ENCODE assay signal across 9 mouse cellular contexts in genomic region chr9:20943911-20944310, GRCm38 (mm10). TPM values are rescaled to one million over a fixed set of nuclear protein-coding genes. Genes with fewer than 3 reads are reported as not detected.
DNase-seq lines count a peak whose midpoint lies in the region; ATAC-seq and TF ChIP-seq lines count a peak whose summit lies in the region.
"Had no signal": no experiment of that assay in that cellular context is flagged by ENCODE, and none has a peak within 500 bp of the region (broad histone marks: within the 10 kb centered on the region; RNA-seq: fewer than 3 reads in every experiment).

No protein-coding gene starts in this region.

- TF ChIP-seq CTCF in liver, postnatal 0 days (IDR thresholded peaks at IDR 0.05; ENCODE audit: low read depth) = no peak
- no peak for TF ChIP-seq CTCF in brain, embryonic 14.5 days (IDR thresholded peaks at IDR 0.05; ENCODE audit: borderline replicate concordance, extremely low read depth, insufficient read depth, insufficient read length)

- H3K27ac ChIP-seq in liver, embryonic 15.5 days (replicated peaks) = no peak overlapping the region
- no peak overlapping the region for H3K27ac ChIP-seq in liver, postnatal 0 days (ENCODE audit: low read depth)
- H3K27ac ChIP-seq in forebrain, embryonic 14.5 days (ENCODE audit: low read depth, low read length) = no peak overlapping the region
- no peak overlapping the region for H3K27ac ChIP-seq in neural tube, embryonic 12.5 days
- H3K27ac ChIP-seq: liver, embryonic 14.5 days had no signal

- H3K36me3 ChIP-seq in liver, embryonic 15.5 days (replicated peaks) = peaks cover 84% of the 10 kb centered on the region
- H3K36me3 ChIP-seq in liver, postnatal 0 days (replicated peaks; ENCODE audit: insufficient read depth, low read length) = peaks cover 34% of the 10 kb centered on the region
- peaks cover 35% of the 10 kb centered on the region for H3K36me3 ChIP-seq in forebrain, embryonic 14.5 days (ENCODE audit: control insufficient read depth, insufficient read depth, low read length)
- peaks cover 34% of the 10 kb centered on the region for H3K36me3 ChIP-seq in neural tube, embryonic 12.5 days

- H3K27me3 ChIP-seq in liver, embryonic 15.5 days = no peaks in the 10 kb centered on the region
- no peaks in the 10 kb centered on the region for H3K27me3 ChIP-seq in liver, postnatal 0 days (ENCODE audit: insufficient read depth, low read length)
- H3K27me3 ChIP-seq in forebrain, embryonic 14.5 days (replicated peaks; ENCODE audit: control insufficient read depth, insufficient read depth, low read length) = no peaks in the 10 kb centered on the region
- no peaks in the 10 kb centered on the region for H3K27me3 ChIP-seq in neural tube, embryonic 12.5 days (replicated peaks)

- no peak for ATAC-seq in liver, embryonic 15.5 days (ENCODE audit: insufficient read depth)
- ATAC-seq in liver, postnatal 0 days = no peak
- ATAC-seq in forebrain, embryonic 14.5 days = peak; percentile 32; the same call in 1 of the 2 replicates
- ATAC-seq in neural tube, embryonic 12.5 days (ENCODE audit: low FRiP score, low read depth) = peak; percentile 41; the same call in 1 of the 2 replicates

- no peak for DNase-seq in liver, postnatal 0 days
- DNase-seq in brain, embryonic 14.5 days (ENCODE audit: low read depth) = peak; percentile 35
- DNase-seq in forebrain, embryonic 14.5 days (ENCODE audit: low spot score) = peak; percentile 27
- DNase-seq in layer of hippocampus, adult 9-11 months = no peak
- no peak for DNase-seq in cerebellum, adult 11-12 months
- DNase-seq in frontal cortex, postnatal 10 days (ENCODE audit: low spot score in 2 of 2) = no peak

- no peaks in the 10 kb centered on the region for H3K9me3 ChIP-seq in liver, embryonic 15.5 days (replicated peaks)
- H3K9me3 ChIP-seq in liver, postnatal 0 days (ENCODE audit: low read length) = no peaks in the 10 kb centered on the region
- no peaks in the 10 kb centered on the region for H3K9me3 ChIP-seq in forebrain, embryonic 14.5 days (replicated peaks; ENCODE audit: control insufficient read depth, low read length)
- H3K9me3 ChIP-seq in neural tube, embryonic 12.5 days = no peaks in the 10 kb centered on the region

- no peak overlapping the region for H3K4me2 ChIP-seq in liver, embryonic 15.5 days
- no peak overlapping the region for H3K4me2 ChIP-seq in liver, postnatal 0 days (ENCODE audit: low read depth, low read length)
- no peak overlapping the region for H3K4me2 ChIP-seq in forebrain, embryonic 14.5 days (ENCODE audit: low read length)
- H3K4me2 ChIP-seq in neural tube, embryonic 12.5 days (replicated peaks) = no peak overlapping the region

- H3K4me3 ChIP-seq in liver, embryonic 15.5 days (replicated peaks) = no peak overlapping the region
- H3K4me3 ChIP-seq in liver, postnatal 0 days (ENCODE audit: low read depth, low read length) = no peak overlapping the region
- H3K4me3 ChIP-seq in forebrain, embryonic 14.5 days (ENCODE audit: low read depth, low read length) = no peak overlapping the region
- H3K4me3 ChIP-seq in neural tube, embryonic 12.5 days = no peak overlapping the region

- 61% methylated on average over 2 of the region's 2 CpGs for WGBS in liver, embryonic 15.5 days (ENCODE audit: insufficient replicate concordance)
- WGBS in liver, postnatal 0 days (ENCODE audit: insufficient replicate concordance) = 67% methylated on average over 2 of the region's 2 CpGs
- WGBS in forebrain, embryonic 14.5 days = 3% methylated on average over 2 of the region's 2 CpGs
- 8% methylated on average over 2 of the region's 2 CpGs for WGBS in neural tube, embryonic 12.5 days

- 0 out of 2 replicates have a peak overlapping the region, but pooled peaks have one; percentile 6 for H3K9ac ChIP-seq in liver, embryonic 15.5 days
- H3K9ac ChIP-seq in liver, postnatal 0 days (replicated peaks) = no peak overlapping the region
- H3K9ac ChIP-seq in forebrain, embryonic 14.5 days (ENCODE audit: low read length) = no peak overlapping the region
- H3K9ac ChIP-seq in neural tube, embryonic 12.5 days = 0 out of 2 replicates have a peak overlapping the region, but pooled peaks have one; percentile 6
- H3K9ac ChIP-seq: liver, embryonic 14.5 days had no signal

- peaks cover 44% of the 10 kb centered on the region for H3K4me1 ChIP-seq in liver, embryonic 15.5 days (replicated peaks)
- H3K4me1 ChIP-seq in liver, postnatal 0 days (ENCODE audit: insufficient read depth) = peaks cover 8% of the 10 kb centered on the region
- no peaks in the 10 kb centered on the region for H3K4me1 ChIP-seq in forebrain, embryonic 14.5 days (ENCODE audit: control insufficient read depth, insufficient read depth, low read length)
- peaks cover 13% of the 10 kb centered on the region; the same call in 1 of the 2 replicates for H3K4me1 ChIP-seq in neural tube, embryonic 12.5 days

- no peak for TF ChIP-seq EP300 in liver, postnatal 0 days (IDR thresholded peaks at IDR 0.05; ENCODE audit: low read depth)

- TF ChIP-seq POLR2A in brain, embryonic 14.5 days (IDR thresholded peaks at IDR 0.05; ENCODE audit: borderline replicate concordance, extremely low read depth, insufficient read depth, insufficient read length, poor library complexity, severe bottlenecking) = no peak

RNA-seq across cellular contexts. Expression of gene Dnmt1, which starts 15.8 kb away (rescaled TPM):
- 54.5 and 59.1 TPM in 2 replicates for polyA plus RNA-seq in liver, embryonic 15.5 days (2015; fragmentation: Nextera tagmentation; extraction: Ambion mirVana)
- 20.3 and 24.5 TPM in 2 replicates for polyA plus RNA-seq in liver, postnatal 0 days (2015; fragmentation: Nextera tagmentation; extraction: Ambion mirVana)
- 90.1 and 103 TPM in 2 replicates for polyA plus RNA-seq in brain, embryonic 14.5 days (2012; rRNA removed)
- 51.1 and 52.1 TPM in 2 replicates for polyA plus RNA-seq in forebrain, embryonic 14.5 days (2014; fragmentation: Nextera tagmentation; extraction: Ambion mirVana)
- polyA plus RNA-seq in neural tube, embryonic 12.5 days (2016; fragmentation: Nextera tagmentation; extraction: Ambion mirVana) = 89.4 and 92.4 TPM in 2 replicates

RNA-seq across cellular contexts. Expression of gene S1pr2, which starts 32.7 kb away (rescaled TPM):
- 4.2 and 4.8 TPM in 2 replicates for polyA plus RNA-seq in liver, embryonic 15.5 days (2015; fragmentation: Nextera tagmentation; extraction: Ambion mirVana)
- 2.4 and 3.1 TPM in 2 replicates for polyA plus RNA-seq in liver, postnatal 0 days (2015; fragmentation: Nextera tagmentation; extraction: Ambion mirVana)
- polyA plus RNA-seq in brain, embryonic 14.5 days (2012; rRNA removed) = 4.7 and 6.0 TPM in 2 replicates
- polyA plus RNA-seq in forebrain, embryonic 14.5 days (2014; fragmentation: Nextera tagmentation; extraction: Ambion mirVana) = 5.9 and 7.8 TPM in 2 replicates
- polyA plus RNA-seq in neural tube, embryonic 12.5 days (2016; fragmentation: Nextera tagmentation; extraction: Ambion mirVana) = 17.7 and 19.5 TPM in 2 replicates

RNA-seq across cellular contexts. Expression of gene Eif3g, which starts 45.5 kb away (rescaled TPM):
- polyA plus RNA-seq in liver, embryonic 15.5 days (2015; fragmentation: Nextera tagmentation; extraction: Ambion mirVana) = 178 and 180 TPM in 2 replicates
- polyA plus RNA-seq in liver, postnatal 0 days (2015; fragmentation: Nextera tagmentation; extraction: Ambion mirVana) = 128 and 129 TPM in 2 replicates
- 144 and 152 TPM in 2 replicates for polyA plus RNA-seq in brain, embryonic 14.5 days (2012; rRNA removed)
- 264 and 269 TPM in 2 replicates for polyA plus RNA-seq in forebrain, embryonic 14.5 days (2014; fragmentation: Nextera tagmentation; extraction: Ambion mirVana)
- polyA plus RNA-seq in neural tube, embryonic 12.5 days (2016; fragmentation: Nextera tagmentation; extraction: Ambion mirVana) = 301 and 309 TPM in 2 replicates

RNA-seq across cellular contexts. Expression of gene Ppan, which starts 55.9 kb away (rescaled TPM):
- polyA plus RNA-seq in liver, embryonic 15.5 days (2015; fragmentation: Nextera tagmentation; extraction: Ambion mirVana) = 55.0 and 61.3 TPM in 2 replicates
- polyA plus RNA-seq in liver, postnatal 0 days (2015; fragmentation: Nextera tagmentation; extraction: Ambion mirVana) = 32.4 and 32.5 TPM in 2 replicates
- 73.8 and 96.8 TPM in 2 replicates for polyA plus RNA-seq in brain, embryonic 14.5 days (2012; rRNA removed)
- 44.1 and 49.6 TPM in 2 replicates for polyA plus RNA-seq in forebrain, embryonic 14.5 days (2014; fragmentation: Nextera tagmentation; extraction: Ambion mirVana)
- 54.1 and 58.6 TPM in 2 replicates for polyA plus RNA-seq in neural tube, embryonic 12.5 days (2016; fragmentation: Nextera tagmentation; extraction: Ambion mirVana)

RNA-seq across cellular contexts. Expression of gene Mrpl4, which starts 58.6 kb away (rescaled TPM):
- polyA plus RNA-seq in liver, embryonic 15.5 days (2015; fragmentation: Nextera tagmentation; extraction: Ambion mirVana) = 62.1 and 66.9 TPM in 2 replicates
- polyA plus RNA-seq in liver, postnatal 0 days (2015; fragmentation: Nextera tagmentation; extraction: Ambion mirVana) = 54.6 and 55.0 TPM in 2 replicates
- 81.1 and 85.4 TPM in 2 replicates for polyA plus RNA-seq in brain, embryonic 14.5 days (2012; rRNA removed)
- polyA plus RNA-seq in forebrain, embryonic 14.5 days (2014; fragmentation: Nextera tagmentation; extraction: Ambion mirVana) = 118 and 129 TPM in 2 replicates
- polyA plus RNA-seq in neural tube, embryonic 12.5 days (2016; fragmentation: Nextera tagmentation; extraction: Ambion mirVana) = 116 and 121 TPM in 2 replicates

Comparison
In these comparisons a context has a peak if more than half of its experiments do, and no peak if none do; other contexts are left out.
1. H3K9ac ChIP-seq: peak in liver, embryonic 15.5 days (single experiment) and neural tube, embryonic 12.5 days (single experiment); none in liver, postnatal 0 days (single experiment) and forebrain, embryonic 14.5 days (single experiment).
2. ATAC-seq: peak in forebrain, embryonic 14.5 days (single experiment) and neural tube, embryonic 12.5 days (single experiment); none in liver, embryonic 15.5 days (single experiment) and liver, postnatal 0 days (single experiment).
3. DNase-seq: peak in brain, embryonic 14.5 days (single experiment) and forebrain, embryonic 14.5 days (single experiment); none in liver, postnatal 0 days (single experiment), layer of hippocampus, adult 9-11 months (single experiment), cerebellum, adult 11-12 months (single experiment) and frontal cortex, postnatal 10 days (0 of 2).